Mouse (Mus musculus) liver, postnatal 0 days (tissue): ENCODE results near the gene Dnah8.

Source experiments
- CTCF ChIP-seq: sonication (generic); IDR thresholded peaks from 2 replicates; pipeline ENCODE4 v1.5.1; 2016; ENCODE audit warnings: antibody characterized with exemption, low read depth
- EP300 ChIP-seq: IDR thresholded peaks from 2 replicates; pipeline ENCODE4 v1.6.1; 2016; ENCODE audit warnings: antibody characterized with exemption, low read depth, mild to moderate bottlenecking

DNA sequence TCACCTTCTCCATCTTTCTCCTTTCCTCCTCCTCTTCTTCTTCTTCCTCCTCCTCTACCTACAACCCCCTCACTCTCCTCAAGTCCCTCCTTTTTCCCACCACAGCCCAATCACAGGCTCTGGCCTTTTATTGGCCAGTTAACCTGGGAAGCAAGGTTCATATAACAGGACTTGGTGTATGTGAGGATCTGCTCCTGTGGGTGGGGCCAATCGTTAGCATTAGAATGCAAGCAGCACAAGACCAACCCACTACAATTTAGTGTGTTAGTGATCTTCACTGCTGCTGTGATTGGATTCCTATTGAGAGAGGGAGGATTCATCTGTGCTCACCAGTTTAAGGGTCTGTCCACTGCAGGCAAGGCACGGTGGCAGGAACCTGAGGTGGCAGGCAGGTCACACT, 14.8 kb downstream of the Dnah8 start:
- TF ChIP-seq CTCF, result no peak
- no peak for TF ChIP-seq EP300
